Mouse (Mus musculus): ENCODE results near the gene Apip. TPM values are rescaled to one million over a fixed set of nuclear protein-coding genes. Genes with fewer than 3 reads are reported as not detected.

The Apip gene
- total and polyA plus RNA-seq, 2 experiments from 2014 or later: 29.5 to 35.2 TPM

DNA sequence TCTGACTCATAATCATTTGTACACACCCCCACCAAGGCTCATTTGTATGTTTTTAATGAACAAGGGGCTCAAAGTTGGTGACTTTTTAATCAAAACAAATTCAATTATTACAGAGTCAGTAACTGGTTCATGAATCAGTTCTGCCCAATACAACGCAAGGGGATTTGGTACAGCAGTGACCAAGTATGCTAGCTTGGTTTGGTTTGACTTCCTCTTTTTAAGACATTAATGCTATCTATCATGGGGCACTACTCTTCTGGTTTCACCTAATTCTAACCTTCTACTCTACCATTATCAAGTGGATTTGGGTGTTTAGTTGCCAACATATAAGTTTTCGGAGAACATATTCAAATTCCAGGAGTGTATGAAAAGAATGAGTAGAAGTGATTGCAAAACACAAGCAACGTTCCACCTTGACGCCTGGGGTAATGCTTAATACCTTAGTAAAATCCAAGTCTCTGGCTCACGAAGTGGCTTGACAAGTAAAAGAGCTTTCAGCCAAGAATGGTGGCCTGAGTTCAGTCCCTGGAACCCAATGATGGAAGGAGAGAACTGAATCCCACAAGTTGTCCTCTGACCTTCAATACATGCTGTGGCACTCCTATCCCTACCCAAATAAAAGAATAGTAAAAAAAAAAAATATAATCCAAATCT, 3.6 kb upstream of the Apip start:
- Histone ChIP-seq H3K9me3 (ENCODE audit: low read length) (no peaks in the 10 kb centered on the region), H3K9ac (replicated peaks; ENCODE audit: low read length, poor library complexity, severe bottlenecking) (no peak overlapping the region), H3K27me3 (ENCODE audit: insufficient read depth, low read length) (no peaks in the 10 kb centered on the region), H3K4me1 (ENCODE audit: insufficient read depth, low read length) (peaks cover 7% of the 10 kb centered on the region; the same call in 1 of the 2 replicates), H3K4me3 (ENCODE audit: low read depth, low read length) (no peak overlapping the region), H3K36me3 (ENCODE audit: insufficient read depth, low read length) (no peaks in the 10 kb centered on the region), H3K4me2 (ENCODE audit: low read depth, low read length, poor library complexity, severe bottlenecking) (no peak overlapping the region), H3K27ac (ENCODE audit: low read depth, low read length) (no peak overlapping the region)
- ATAC-seq (ENCODE audit: low FRiP score) (no peak), DNase-seq (ENCODE audit: low spot score) (no peak)
- TF ChIP-seq CTCF (IDR thresholded peaks at IDR 0.05): no peak
- WGBS: 93% methylated on average over 5 of the region's 5 CpGs

DNA sequence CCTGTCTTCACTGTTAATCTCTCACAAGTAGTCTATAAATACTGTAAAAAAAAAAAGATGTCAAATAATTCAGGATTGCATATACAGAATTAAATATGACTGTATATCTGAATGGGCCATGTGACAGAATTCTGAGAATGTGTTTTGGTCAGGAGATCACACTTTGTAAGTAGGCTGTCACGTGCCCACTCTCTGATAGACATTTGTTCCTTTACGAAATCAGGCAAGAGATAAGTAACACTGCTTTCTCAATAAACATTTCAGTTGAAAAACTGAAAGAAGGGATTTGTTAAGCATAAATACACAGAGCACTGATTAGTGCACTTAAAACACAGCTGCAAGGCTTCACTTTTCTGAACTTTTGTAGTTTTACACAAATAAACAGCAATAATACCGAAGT, 2.9 kb upstream of the Apip start:
- 88% methylated on average over 3 of the region's 3 CpGs for WGBS
- no peak for ATAC-seq (ENCODE audit: low FRiP score)

DNA sequence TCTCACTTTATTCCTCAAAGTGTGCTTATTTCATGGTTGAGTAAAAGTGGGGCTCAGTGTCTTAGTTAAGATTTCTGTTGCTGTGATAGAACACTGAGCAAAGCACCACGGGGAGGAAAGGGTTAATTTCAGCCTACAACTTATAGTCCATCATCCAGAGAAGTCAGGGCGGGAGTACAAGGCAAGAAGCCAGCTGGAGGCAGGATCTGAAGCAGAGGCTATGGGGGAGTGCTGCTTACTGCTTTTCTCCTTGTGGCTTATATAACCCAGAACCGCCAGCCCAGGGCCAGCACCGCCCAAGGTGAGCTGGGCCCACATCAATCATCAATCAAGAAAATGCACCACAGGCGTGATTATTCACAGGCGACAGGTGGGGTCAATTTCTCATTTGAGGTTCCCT, 7.6 kb downstream of the Apip start:
- DNase-seq (ENCODE audit: low spot score) (no peak), ATAC-seq (ENCODE audit: low FRiP score) (no peak)
- Histone ChIP-seq H3K36me3 (ENCODE audit: insufficient read depth, low read length) (0 out of 2 replicates have a peak, but pooled peaks cover 3% of the 10 kb centered on the region), H3K4me1 (ENCODE audit: insufficient read depth, low read length) (no peaks in the 10 kb centered on the region), H3K27me3 (ENCODE audit: insufficient read depth, low read length) (no peaks in the 10 kb centered on the region), H3K4me3 (ENCODE audit: low read depth, low read length) (no peak overlapping the region), H3K27ac (ENCODE audit: low read depth, low read length) (no peak overlapping the region), H3K4me2 (ENCODE audit: low read depth, low read length, poor library complexity, severe bottlenecking) (no peak overlapping the region), H3K9me3 (ENCODE audit: low read length) (no peaks in the 10 kb centered on the region), H3K9ac (replicated peaks; ENCODE audit: low read length, poor library complexity, severe bottlenecking) (no peak overlapping the region)
- no peak for TF ChIP-seq CTCF (IDR thresholded peaks at IDR 0.05)
- WGBS: 77% methylated on average over 6 of the region's 6 CpGs

More for the DNA sequence above, 2.9 kb upstream of the Apip start:
- Histone ChIP-seq H3K27me3 (ENCODE audit: insufficient read depth, low read length) (no peaks in the 10 kb centered on the region), H3K27ac (ENCODE audit: low read depth, low read length) (no peak overlapping the region), H3K4me3 (ENCODE audit: low read depth, low read length) (no peak overlapping the region), H3K9ac (replicated peaks; ENCODE audit: low read length, poor library complexity, severe bottlenecking) (no peak overlapping the region), H3K9me3 (ENCODE audit: low read length) (no peaks in the 10 kb centered on the region), H3K36me3 (ENCODE audit: insufficient read depth, low read length) (no peaks in the 10 kb centered on the region), H3K4me2 (ENCODE audit: low read depth, low read length, poor library complexity, severe bottlenecking) (no peak overlapping the region), H3K4me1 (ENCODE audit: insufficient read depth, low read length) (peaks cover 7% of the 10 kb centered on the region; the same call in 1 of the 2 replicates)
- no peak for DNase-seq (ENCODE audit: low spot score)
- TF ChIP-seq CTCF (IDR thresholded peaks at IDR 0.05): no peak

DNA sequence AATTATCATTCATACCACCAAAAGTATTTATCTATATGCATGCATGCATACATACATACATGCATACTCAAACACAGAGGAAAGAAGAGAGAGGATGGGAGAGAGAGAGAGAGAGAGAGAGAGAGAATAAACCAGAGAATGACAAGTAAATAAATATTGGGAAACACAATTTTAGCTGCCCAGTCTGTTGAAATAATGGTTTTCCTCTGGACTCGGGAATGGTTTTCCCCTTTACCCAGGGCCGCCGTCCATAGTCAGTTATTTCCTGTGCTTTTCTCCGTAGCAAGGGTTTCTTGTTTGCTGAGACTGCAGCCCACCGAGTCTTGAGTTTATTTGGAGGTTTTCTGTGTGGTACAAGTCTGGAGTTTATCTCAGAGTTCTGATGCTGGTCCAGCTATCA, 8.2 kb downstream of the Apip start:
- Histone ChIP-seq H3K9ac (replicated peaks; ENCODE audit: low read length, poor library complexity, severe bottlenecking) (no peak overlapping the region), H3K27me3 (ENCODE audit: insufficient read depth, low read length) (no peaks in the 10 kb centered on the region), H3K4me3 (ENCODE audit: low read depth, low read length) (no peak overlapping the region), H3K4me1 (ENCODE audit: insufficient read depth, low read length) (no peaks in the 10 kb centered on the region), H3K36me3 (ENCODE audit: insufficient read depth, low read length) (0 out of 2 replicates have a peak, but pooled peaks cover 3% of the 10 kb centered on the region), H3K4me2 (ENCODE audit: low read depth, low read length, poor library complexity, severe bottlenecking) (no peak overlapping the region), H3K27ac (ENCODE audit: low read depth, low read length) (no peak overlapping the region), H3K9me3 (ENCODE audit: low read length) (no peaks in the 10 kb centered on the region)
- DNase-seq (ENCODE audit: low spot score) (no peak), ATAC-seq (ENCODE audit: low FRiP score) (no peak)
- 87% methylated on average over 5 of the region's 5 CpGs for WGBS
- TF ChIP-seq CTCF (IDR thresholded peaks at IDR 0.05): no peak

DNA sequence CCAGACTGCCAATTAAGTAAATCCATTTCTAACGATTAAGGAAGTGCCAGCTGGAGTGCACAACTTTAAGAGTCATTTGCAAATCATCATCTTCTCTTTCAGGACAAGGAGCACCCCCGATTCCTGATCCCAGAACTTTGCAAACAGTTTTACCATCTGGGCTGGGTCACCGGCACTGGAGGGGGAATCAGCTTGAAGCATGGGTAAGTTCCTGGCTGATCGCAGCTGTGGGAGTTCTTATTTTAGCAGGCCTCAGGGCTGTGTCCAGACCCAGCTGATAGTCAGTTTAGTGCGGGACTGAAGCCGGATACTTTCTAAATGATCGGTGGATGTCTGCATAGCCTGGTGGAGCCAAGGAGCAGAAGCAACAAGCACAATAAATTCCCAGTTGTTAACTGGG, 9.4 kb downstream of the Apip start:
- 86% methylated on average over 7 of the region's 7 CpGs for WGBS
- no peaks in the 10 kb centered on the region for H3K27me3 ChIP-seq (ENCODE audit: insufficient read depth, low read length)
- no peak overlapping the region for H3K27ac ChIP-seq (ENCODE audit: low read depth, low read length)
- H3K4me3 ChIP-seq (ENCODE audit: low read depth, low read length): no peak overlapping the region
- no peaks in the 10 kb centered on the region for H3K36me3 ChIP-seq (ENCODE audit: insufficient read depth, low read length)
- no peaks in the 10 kb centered on the region for H3K4me1 ChIP-seq (ENCODE audit: insufficient read depth, low read length)
- no peak overlapping the region for H3K4me2 ChIP-seq (ENCODE audit: low read depth, low read length, poor library complexity, severe bottlenecking)
- H3K9me3 ChIP-seq (ENCODE audit: low read length): no peaks in the 10 kb centered on the region
- ATAC-seq (ENCODE audit: low FRiP score) (no peak), DNase-seq (ENCODE audit: low spot score) (no peak)
- no peak for TF ChIP-seq CTCF (IDR thresholded peaks at IDR 0.05)
- no peak overlapping the region for H3K9ac ChIP-seq (replicated peaks; ENCODE audit: low read length, poor library complexity, severe bottlenecking)

DNA sequence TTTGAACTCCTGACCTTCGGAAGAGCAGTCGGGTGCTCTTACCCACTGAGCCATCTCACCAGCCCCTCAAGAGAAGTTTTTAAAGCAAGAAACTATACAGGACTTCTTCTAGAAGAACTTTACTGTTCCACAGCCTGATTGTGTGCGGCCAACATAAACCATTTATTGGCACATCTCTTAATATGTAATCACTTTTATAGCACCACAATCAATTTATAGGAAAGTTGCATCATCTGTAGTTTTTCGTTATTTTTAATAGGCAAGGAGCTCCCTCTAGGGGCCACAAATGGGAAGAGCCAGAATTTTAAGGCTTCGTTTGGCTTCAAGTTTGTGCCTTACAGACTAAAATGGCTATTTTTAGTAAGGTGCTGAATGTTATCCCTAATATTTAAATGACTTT, 11.0 kb downstream of the Apip start:
- peak; percentile 80 for TF ChIP-seq CTCF (IDR thresholded peaks at IDR 0.05)
- no peak for ATAC-seq (ENCODE audit: low FRiP score)
- WGBS: 56% methylated on average over 5 of the region's 5 CpGs

More for the DNA sequence above, 11.0 kb downstream of the Apip start:
- Histone ChIP-seq H3K27me3 (ENCODE audit: insufficient read depth, low read length) (no peaks in the 10 kb centered on the region), H3K9me3 (ENCODE audit: low read length) (no peaks in the 10 kb centered on the region), H3K4me1 (ENCODE audit: insufficient read depth, low read length) (no peaks in the 10 kb centered on the region), H3K27ac (ENCODE audit: low read depth, low read length) (no peak overlapping the region), H3K4me3 (ENCODE audit: low read depth, low read length) (no peak overlapping the region), H3K9ac (replicated peaks; ENCODE audit: low read length, poor library complexity, severe bottlenecking) (no peak overlapping the region), H3K4me2 (ENCODE audit: low read depth, low read length, poor library complexity, severe bottlenecking) (no peak overlapping the region), H3K36me3 (ENCODE audit: insufficient read depth, low read length) (no peaks in the 10 kb centered on the region)
- peak; percentile 38 for DNase-seq (ENCODE audit: low spot score)
